23 mouse cellular contexts compared by ENCODE assay signal in the genomic region with DNA sequence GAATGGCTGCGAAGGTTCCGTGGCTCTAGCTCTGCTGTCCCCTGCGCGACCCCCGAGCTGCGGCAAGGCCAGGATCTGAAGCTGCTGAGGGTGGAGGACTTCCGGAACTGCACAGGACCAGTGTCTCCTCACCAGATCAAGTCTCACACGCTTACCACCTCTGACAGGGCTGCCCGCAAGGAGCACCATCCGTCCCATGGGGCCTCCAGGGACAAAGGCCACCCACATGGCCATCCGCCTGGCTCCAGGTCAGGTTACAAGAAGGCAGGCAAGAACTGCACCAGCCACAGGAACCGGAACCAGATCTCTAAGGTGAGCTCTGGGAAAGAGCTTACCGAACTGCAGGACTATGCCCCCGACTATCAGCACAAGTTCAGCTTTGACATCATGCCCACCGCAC.
DNase-seq lines count a peak whose midpoint lies in the region; ATAC-seq and TF ChIP-seq lines count a peak whose summit lies in the region.
"Had no signal": no experiment of that assay in that cellular context is flagged by ENCODE, and none has a peak within 500 bp of the region (broad histone marks: within the 10 kb centered on the region; RNA-seq: fewer than 3 reads in every experiment).

No protein-coding gene starts in this region.

- H3K4me1 ChIP-seq in kidney, embryonic 15.5 days = peaks cover 60% of the 10 kb centered on the region
- H3K4me1 ChIP-seq in ES-Bruce4 (ENCODE audit: control insufficient read depth, insufficient read depth, low read length) = no peaks in the 10 kb centered on the region
- peaks cover 32% of the 10 kb centered on the region for H3K4me1 ChIP-seq in limb, embryonic 11.5 days (ENCODE audit: control insufficient read depth, insufficient read depth, low read length)
- H3K4me1 ChIP-seq in liver, embryonic 12.5 days = peaks cover 53% of the 10 kb centered on the region

- no peaks in the 10 kb centered on the region for H3K36me3 ChIP-seq in kidney, embryonic 15.5 days
- H3K36me3 ChIP-seq in ES-Bruce4 (ENCODE audit: control insufficient read depth, insufficient read depth, low read length, poor library complexity, severe bottlenecking) = no peaks in the 10 kb centered on the region
- no peaks in the 10 kb centered on the region for H3K36me3 ChIP-seq in limb, embryonic 11.5 days (ENCODE audit: control insufficient read depth, insufficient read depth, low read length)
- no peaks in the 10 kb centered on the region for H3K36me3 ChIP-seq in liver, embryonic 12.5 days
- H3K36me3 ChIP-seq: G1E; hindbrain, embryonic 15.5 days; neural tube, embryonic 15.5 days had no signal

- TF ChIP-seq POLR2A in ES-Bruce4 (IDR thresholded peaks at IDR 0.05; ENCODE audit: insufficient read depth, low read length) = no peak

- TF ChIP-seq EP300 in ES-Bruce4 (IDR thresholded peaks at IDR 0.05; ENCODE audit: insufficient read depth, low read depth, low read length) = no peak

- no peak for ATAC-seq in kidney, embryonic 15.5 days (replicated peaks; ENCODE audit: low FRiP score)
- 0 out of 2 replicates have a peak, but pooled peaks have one; percentile 19 for ATAC-seq in limb, embryonic 11.5 days (ENCODE audit: insufficient number of reproducible peaks, low FRiP score, low TSS enrichment, low read depth)
- no peak for ATAC-seq in liver, embryonic 12.5 days
- ATAC-seq: forebrain, postnatal 0 days; intestine, postnatal 0 days had no signal

- TF ChIP-seq CTCF in ES-Bruce4 (IDR thresholded peaks at IDR 0.05; ENCODE audit: low read depth, low read length) = no peak

- no peak overlapping the region for H3K9ac ChIP-seq in kidney, embryonic 15.5 days
- 0 out of 2 replicates have a peak overlapping the region, but pooled peaks have one; percentile 0 for H3K9ac ChIP-seq in ES-Bruce4 (ENCODE audit: low read depth, poor library complexity, severe bottlenecking)
- no peak overlapping the region for H3K9ac ChIP-seq in limb, embryonic 11.5 days (ENCODE audit: low read length)
- H3K9ac ChIP-seq in liver, embryonic 12.5 days = no peak overlapping the region
- H3K9ac ChIP-seq: forebrain, postnatal 0 days; heart, embryonic 15.5 days; hindbrain, embryonic 15.5 days; neural tube, embryonic 15.5 days had no signal

- H3K9me3 ChIP-seq in kidney, embryonic 15.5 days (replicated peaks) = no peaks in the 10 kb centered on the region
- no peaks in the 10 kb centered on the region for H3K9me3 ChIP-seq in ES-Bruce4 (replicated peaks; ENCODE audit: control insufficient read depth, insufficient read depth, low read length, poor library complexity, severe bottlenecking)
- H3K9me3 ChIP-seq in limb, embryonic 11.5 days (ENCODE audit: control insufficient read depth, low read length) = no peaks in the 10 kb centered on the region
- H3K9me3 ChIP-seq in liver, embryonic 12.5 days (replicated peaks) = no peaks in the 10 kb centered on the region
- H3K9me3 ChIP-seq: G1E; heart, embryonic 15.5 days; hindbrain, embryonic 15.5 days; neural tube, embryonic 15.5 days had no signal

- 45% methylated on average over 15 of the region's 15 CpGs for WGBS in kidney, embryonic 15.5 days
- 47% methylated on average over 15 of the region's 15 CpGs for WGBS in limb, embryonic 11.5 days
- 70% methylated on average over 15 of the region's 15 CpGs for WGBS in liver, embryonic 12.5 days (ENCODE audit: insufficient replicate concordance)

- peaks cover 9% of the 10 kb centered on the region; the same call in 1 of the 2 replicates for H3K27me3 ChIP-seq in kidney, embryonic 15.5 days
- H3K27me3 ChIP-seq in ES-Bruce4 (ENCODE audit: control insufficient read depth, insufficient read depth, low read length, poor library complexity, severe bottlenecking) = no peaks in the 10 kb centered on the region
- no peaks in the 10 kb centered on the region for H3K27me3 ChIP-seq in limb, embryonic 11.5 days (ENCODE audit: control insufficient read depth, insufficient read depth, low read length)
- H3K27me3 ChIP-seq in liver, embryonic 12.5 days (replicated peaks) = peaks cover 23% of the 10 kb centered on the region; the same call in 1 of the 2 replicates
- H3K27me3 ChIP-seq: heart, embryonic 15.5 days; hindbrain, embryonic 15.5 days; neural tube, embryonic 15.5 days; Patski had no signal

- DNase-seq in cerebellum, adult 9-11 months = peak; percentile 40
- DNase-seq in cerebellum, postnatal 36 days = no peak
- no peak for DNase-seq in kidney, adult 11 months
- peak; percentile 59 for DNase-seq in limb, embryonic 11.5 days (ENCODE audit: low spot score)
- no peak for DNase-seq in layer of hippocampus, postnatal 36 days
- DNase-seq: adrenal gland, adult 8-10 months; cerebellum, adult 2 months; forebrain, postnatal 0 days; gastrocnemius, postnatal 14 days; heart, adult 18-20 months; heart, postnatal 4 days; kidney, postnatal 10 days; liver; lung, postnatal 4 days had no signal

- 0 out of 2 replicates have a peak overlapping the region, but pooled peaks have one; percentile 21 for H3K4me2 ChIP-seq in kidney, embryonic 15.5 days
- no peak overlapping the region for H3K4me2 ChIP-seq in limb, embryonic 11.5 days (ENCODE audit: low read depth, severe bottlenecking)
- H3K4me2 ChIP-seq in liver, embryonic 12.5 days = no peak overlapping the region
- H3K4me2 ChIP-seq: heart, embryonic 15.5 days; hindbrain, embryonic 15.5 days; neural tube, embryonic 15.5 days had no signal

- H3K4me3 ChIP-seq in kidney, embryonic 15.5 days (replicated peaks) = no peak overlapping the region
- H3K4me3 ChIP-seq in ES-Bruce4 (ENCODE audit: low read depth, low read length) = peak overlapping the region; percentile 32; the same call in 1 of the 2 replicates
- H3K4me3 ChIP-seq in limb, embryonic 11.5 days (ENCODE audit: low read depth, low read length) = no peak overlapping the region
- no peak overlapping the region for H3K4me3 ChIP-seq in liver, embryonic 12.5 days
- H3K4me3 ChIP-seq: heart, embryonic 15.5 days; hindbrain, embryonic 15.5 days; neural tube, embryonic 15.5 days had no signal

- H3K27ac ChIP-seq in kidney, embryonic 15.5 days = no peak overlapping the region
- no peak overlapping the region for H3K27ac ChIP-seq in ES-Bruce4 (ENCODE audit: insufficient read depth, low read length)
- H3K27ac ChIP-seq in limb, embryonic 11.5 days (replicated peaks; ENCODE audit: low read depth, low read length) = no peak overlapping the region
- H3K27ac ChIP-seq in liver, embryonic 12.5 days = no peak overlapping the region
- H3K27ac ChIP-seq: heart, embryonic 15.5 days; hindbrain, embryonic 15.5 days; neural tube, embryonic 15.5 days had no signal

Comparison
In these comparisons a context has a peak if more than half of its experiments do, and no peak if none do; other contexts are left out.
1. DNase-seq: peak in cerebellum, adult 9-11 months (single experiment) and limb, embryonic 11.5 days (single experiment); none in cerebellum, postnatal 36 days (0 of 2), kidney, adult 11 months (single experiment) and layer of hippocampus, postnatal 36 days (0 of 2).